Mouse (Mus musculus): ENCODE data around the gene Cwc22.

DNA sequence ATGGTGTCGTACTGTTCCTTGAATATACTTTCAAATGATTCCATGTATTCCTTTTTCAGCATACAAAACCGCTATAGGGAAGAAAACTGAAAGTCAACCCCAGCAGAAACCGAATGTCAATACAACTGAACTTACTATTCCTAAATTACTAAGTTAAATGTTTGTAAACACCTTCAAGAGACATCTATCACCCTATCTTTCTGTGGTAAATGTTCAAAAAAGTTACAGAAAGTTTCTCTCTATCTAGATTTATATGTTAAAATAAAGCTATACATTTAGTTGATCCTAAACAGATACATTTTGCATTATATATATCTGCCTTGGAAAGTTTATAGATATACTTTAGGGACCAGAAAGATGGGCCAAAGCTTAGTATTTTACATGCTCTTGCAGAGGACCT is 39.0 kb downstream of the Cwc22 start:
- TF ChIP-seq CTCF (IDR thresholded peaks at IDR 0.05) (no peak), EP300 (IDR thresholded peaks at IDR 0.05) (no peak)

Data from lung, postnatal 0 days (tissue).